Mouse (Mus musculus) forebrain, embryonic 11.5 days (tissue): ENCODE results near the gene Vill. TPM values are rescaled to one million over a fixed set of nuclear protein-coding genes. Genes with fewer than 3 reads are reported as not detected.

Source experiments
- ATAC-seq: fragments of 200-750 bp; cut with Nextera tagmentation; replicated peaks from 2 replicates; pipeline ENCODE4 v1.8.0; 2017; ENCODE audit warnings: moderate TSS enrichment; ENCODE audit not compliant: low FRiP score
- DNase-seq: peaks from one replicate; pipeline ENCODE4 v3.0.0-alpha.2; 2017; ENCODE audit warnings: low spot score
- H3K27ac ChIP-seq: fragments of 300-500 bp; sonication (generic); 2 replicates; pipeline ENCODE4 v1.5.1; 2014; ENCODE audit warnings: low read depth, low read length
- H3K27me3 ChIP-seq: fragments of 300-500 bp; sonication (generic); 2 replicates; pipeline ENCODE4 v1.6.1; 2014; ENCODE audit warnings: mild to moderate bottlenecking, low read length, mixed read lengths; ENCODE audit not compliant: control insufficient read depth, insufficient read depth
- H3K36me3 ChIP-seq: fragments of 300-500 bp; sonication (generic); 2 replicates; pipeline ENCODE4 v1.6.1; 2014; ENCODE audit warnings: mild to moderate bottlenecking, low read length, moderate library complexity, mixed read lengths; ENCODE audit not compliant: control insufficient read depth, insufficient read depth
- H3K4me1 ChIP-seq: fragments of 300-500 bp; sonication (generic); replicated peaks from 2 replicates; pipeline ENCODE4 v1.6.1; 2014; ENCODE audit warnings: low read length, mixed read lengths; ENCODE audit not compliant: control insufficient read depth, insufficient read depth
- H3K4me2 ChIP-seq: fragments of 300-500 bp; sonication (generic); 2 replicates; pipeline ENCODE4 v1.6.1; 2014; ENCODE audit warnings: low read depth, mild to moderate bottlenecking, low read length, moderate library complexity, mixed read lengths; ENCODE audit not compliant: severe bottlenecking
- H3K4me3 ChIP-seq: fragments of 300-500 bp; sonication (generic); 2 replicates; pipeline ENCODE4 v1.5.1; 2014; ENCODE audit warnings: low read depth, low read length
- H3K9ac ChIP-seq: fragments of 300-500 bp; sonication (generic); 2 replicates; pipeline ENCODE4 v1.6.1; 2014; ENCODE audit warnings: low read length
- H3K9me3 ChIP-seq: fragments of 300-500 bp; sonication (generic); 2 replicates; pipeline ENCODE4 v1.6.1; 2016; ENCODE audit warnings: low read length, mixed read lengths; ENCODE audit not compliant: control insufficient read depth
- WGBS: fragments of 180-500 bp; shearing (Covaris S2); extraction: QIAGEN DNeasy Blood & Tissue Kit; methylation state at CpG from one replicate; pipeline ENCODE4 v1.1.7; 2014; 5-methylcytosine and 5-hydroxymethylcytosine counted together
- polyA plus RNA-seq: library from polyadenylated mRNA; unstranded; fragments of >200 nt; fragmentation: Nextera tagmentation; extraction: Ambion mirVana; gene quantifications from 2 replicates; pipeline ENCODE4 v1.2.1, GENCODE M21; 2014

Gene Vill
- polyA plus RNA-seq, 1 experiment from 2014 or later: 8.6 TPM

DNA sequence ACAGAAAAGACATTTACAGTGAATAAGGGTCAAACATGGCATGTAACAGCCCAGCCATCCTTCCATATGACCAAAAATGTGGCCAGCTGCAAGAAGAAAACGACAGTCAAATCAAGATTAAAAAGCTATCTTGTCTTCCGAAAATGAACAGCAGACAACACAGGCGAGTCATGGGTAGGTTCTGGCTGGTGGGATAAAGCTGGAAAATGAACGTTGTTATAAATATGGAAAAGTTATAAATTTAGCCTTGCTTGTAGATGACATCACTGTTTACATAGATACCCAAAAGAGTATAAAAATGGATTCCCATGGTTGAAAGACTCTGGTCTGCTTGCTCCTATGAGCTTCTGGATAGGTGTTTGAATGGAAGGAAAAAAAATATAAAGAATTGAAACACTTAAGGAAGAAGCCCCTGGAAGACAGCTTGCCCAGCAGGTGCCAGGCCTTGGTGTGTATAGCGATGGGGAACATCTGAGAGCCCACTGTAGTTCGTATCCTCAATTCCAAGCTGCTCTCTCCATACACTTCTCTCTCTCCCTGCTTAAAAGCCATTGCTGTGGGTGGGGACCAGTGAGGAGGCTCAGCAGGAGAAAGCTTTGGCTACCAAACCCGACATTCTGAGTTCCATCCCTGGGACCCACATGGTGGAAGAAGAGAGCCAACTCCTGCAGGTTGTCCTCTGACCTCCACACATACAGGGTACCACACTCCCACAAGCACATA is 35.6 kb upstream of the Vill start:
- Histone ChIP-seq H3K4me2 (no peak overlapping the region), H3K9me3 (no peaks in the 10 kb centered on the region), H3K36me3 (no peaks in the 10 kb centered on the region; the same call in 1 of the 2 replicates), H3K4me1 (no peaks in the 10 kb centered on the region), H3K9ac (no peak overlapping the region), H3K27me3 (no peaks in the 10 kb centered on the region), H3K27ac (no peak overlapping the region), H3K4me3 (no peak overlapping the region)
- DNase-seq: no peak
- no peak for ATAC-seq
- 88% methylated on average over 7 of the region's 7 CpGs for WGBS

DNA sequence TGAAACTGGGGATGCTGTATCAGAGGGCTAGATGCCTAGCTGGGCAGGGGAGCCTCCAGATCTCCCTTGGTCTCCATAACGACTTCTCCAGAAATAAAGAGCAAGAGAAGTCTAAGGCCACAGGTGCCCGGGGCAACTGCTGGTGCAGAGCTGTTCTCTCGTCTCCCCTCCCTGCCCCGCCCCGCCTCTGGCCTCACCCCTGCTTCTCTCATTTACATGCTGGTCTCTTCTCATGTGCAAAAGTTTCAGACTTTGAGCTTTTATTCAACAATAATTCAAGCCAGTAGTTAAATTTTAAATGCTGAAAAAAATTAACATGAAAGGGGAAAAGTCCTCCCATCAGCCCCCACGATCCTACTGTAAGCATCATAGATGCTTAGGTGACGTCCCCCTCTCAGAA is 30.8 kb upstream of the Vill start:
- no peak for DNase-seq
- Histone ChIP-seq H3K4me3 (no peak overlapping the region), H3K27ac (no peak overlapping the region), H3K4me1 (no peaks in the 10 kb centered on the region), H3K9me3 (no peaks in the 10 kb centered on the region), H3K4me2 (no peak overlapping the region), H3K9ac (no peak overlapping the region), H3K36me3 (no peaks in the 10 kb centered on the region; the same call in 1 of the 2 replicates), H3K27me3 (no peaks in the 10 kb centered on the region)
- 69% methylated on average over 7 of the region's 7 CpGs for WGBS
- no peak for ATAC-seq

DNA sequence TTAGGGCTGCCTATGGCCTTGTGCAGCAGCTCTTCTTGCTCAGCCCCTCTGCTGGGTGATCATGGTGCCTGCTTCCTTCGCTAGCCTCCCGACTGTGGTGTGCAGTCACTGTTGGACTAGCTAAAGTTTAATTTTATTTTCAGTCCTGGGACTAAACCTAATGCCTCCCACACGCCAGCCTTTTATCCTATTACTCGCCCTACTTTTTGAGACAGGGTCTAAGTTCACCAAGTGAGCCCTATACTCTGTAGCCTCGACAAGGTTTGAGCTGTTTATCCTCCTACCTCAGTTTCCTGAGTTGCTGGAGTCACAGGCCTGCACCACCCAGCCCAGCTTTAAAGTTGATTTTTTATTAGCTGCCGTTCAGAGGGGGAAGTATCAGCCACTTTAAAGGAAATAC is 27.3 kb upstream of the Vill start:
- Histone ChIP-seq H3K36me3 (no peaks in the 10 kb centered on the region), H3K27me3 (no peaks in the 10 kb centered on the region), H3K4me3 (no peak overlapping the region), H3K4me2 (no peak overlapping the region), H3K9ac (no peak overlapping the region), H3K27ac (no peak overlapping the region), H3K9me3 (no peaks in the 10 kb centered on the region), H3K4me1 (no peaks in the 10 kb centered on the region)
- WGBS: 86% methylated on average over 6 of the region's 6 CpGs
- ATAC-seq (no peak), DNase-seq (no peak)

DNA sequence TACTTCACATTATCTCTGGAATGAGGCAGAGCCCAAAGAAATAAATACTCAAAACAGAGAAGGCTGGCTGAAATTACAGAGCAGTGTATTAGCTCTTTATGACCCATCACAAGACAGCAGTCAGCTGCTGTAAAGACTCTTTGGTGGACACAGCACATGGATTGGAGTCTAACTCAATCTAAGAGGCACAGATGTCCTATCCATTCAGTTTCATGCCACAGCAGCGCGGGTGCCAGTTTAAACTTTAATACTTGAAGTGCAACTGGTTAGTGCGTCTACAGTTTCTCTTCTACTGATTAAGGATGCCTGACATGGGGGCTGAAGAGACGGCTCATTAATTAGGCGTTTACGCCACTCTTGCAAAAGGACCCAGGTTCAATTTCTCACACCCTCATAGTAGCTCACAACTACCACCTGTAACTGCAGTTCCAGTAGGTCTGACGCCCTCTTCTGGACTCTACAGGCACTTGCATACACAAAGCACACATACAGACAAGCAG is 26.7 kb upstream of the Vill start:
- Histone ChIP-seq H3K4me3 (no peak overlapping the region), H3K27me3 (no peaks in the 10 kb centered on the region), H3K36me3 (no peaks in the 10 kb centered on the region), H3K4me2 (no peak overlapping the region), H3K27ac (no peak overlapping the region), H3K9ac (no peak overlapping the region), H3K4me1 (no peaks in the 10 kb centered on the region), H3K9me3 (no peaks in the 10 kb centered on the region)
- no peak for ATAC-seq
- 88% methylated on average over 7 of the region's 7 CpGs for whole genome bisulfite sequencing
- no peak for DNase-seq

DNA sequence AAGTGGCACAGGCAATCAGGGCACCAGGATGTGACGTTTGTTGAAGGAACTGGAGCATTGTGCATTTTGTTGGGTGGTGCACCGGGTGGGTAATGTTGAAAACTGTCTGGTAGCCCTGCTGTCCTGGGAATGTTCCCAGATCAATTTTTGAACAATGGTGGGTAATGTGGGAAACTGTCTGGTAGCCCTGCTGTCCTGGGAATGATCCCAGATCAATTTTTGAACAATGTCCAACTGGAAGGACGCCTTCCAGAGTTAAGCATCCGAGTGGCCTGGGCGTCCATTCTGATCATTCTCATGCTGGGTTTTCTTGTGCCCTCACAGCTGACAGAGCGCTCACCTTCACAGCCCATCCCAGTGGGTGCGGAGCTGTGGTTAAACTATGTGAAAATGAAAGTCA is 25.2 kb upstream of the Vill start:
- Histone ChIP-seq H3K36me3 (no peaks in the 10 kb centered on the region), H3K4me3 (no peak overlapping the region), H3K4me2 (no peak overlapping the region), H3K27me3 (no peaks in the 10 kb centered on the region), H3K9me3 (no peaks in the 10 kb centered on the region), H3K27ac (no peak overlapping the region), H3K9ac (no peak overlapping the region), H3K4me1 (peaks cover 5% of the 10 kb centered on the region; the same call in 1 of the 2 replicates)
- ATAC-seq: no peak
- DNase-seq: no peak
- WGBS: 92% methylated on average over 7 of the region's 7 CpGs

DNA sequence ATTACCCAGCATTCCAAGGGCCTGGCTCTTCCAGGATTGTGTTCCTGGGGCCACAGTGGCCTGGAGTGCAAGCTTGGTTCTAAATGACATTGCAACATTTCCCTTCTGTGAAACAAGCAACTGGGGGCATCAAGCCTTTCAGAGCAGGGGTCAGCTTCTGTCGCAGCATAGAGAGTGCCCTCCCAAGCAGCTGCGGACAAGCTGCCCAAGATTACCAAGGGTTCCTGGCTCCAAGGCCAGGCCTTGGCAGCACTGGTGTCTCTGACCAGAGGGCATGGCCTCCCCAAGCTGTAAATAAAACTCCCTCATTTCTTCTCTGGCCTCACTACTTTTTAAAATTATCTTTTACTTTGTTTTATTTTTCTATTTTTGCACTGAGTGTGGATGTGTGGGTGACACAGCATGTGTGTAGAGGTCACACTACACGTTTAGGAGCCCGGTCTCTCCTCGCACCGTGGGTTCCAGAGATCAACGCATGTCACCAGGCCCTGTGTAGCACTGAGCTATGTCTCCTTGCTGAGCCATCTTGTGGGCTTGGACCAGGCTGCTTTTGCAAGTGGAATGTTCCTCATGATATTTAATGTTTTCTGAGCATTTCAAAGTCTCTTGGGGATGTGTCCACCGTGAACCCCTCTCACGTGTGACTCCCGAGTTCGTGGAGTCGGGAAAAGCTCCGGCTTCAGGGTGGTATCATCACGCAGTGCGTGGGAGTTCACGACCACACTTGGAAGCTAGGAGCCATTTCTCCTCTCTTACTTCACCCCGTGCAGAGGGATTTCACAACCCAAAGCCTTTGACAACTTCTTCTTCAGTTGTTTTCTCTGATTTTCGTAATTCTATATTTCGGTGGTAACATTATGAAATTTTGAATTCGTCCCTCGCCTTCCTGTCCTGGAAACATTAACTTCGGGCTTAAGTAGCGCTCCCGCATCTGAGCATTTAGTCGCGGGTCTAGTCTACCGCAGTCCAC is 24.1 kb upstream of the Vill start:
- DNase-seq (no peak), ATAC-seq (no peak)
- peaks cover 16% of the 10 kb centered on the region for H3K4me1 ChIP-seq
- no peak overlapping the region for H3K9ac ChIP-seq
- no peaks in the 10 kb centered on the region for H3K27me3 ChIP-seq
- no peaks in the 10 kb centered on the region for H3K9me3 ChIP-seq
- H3K27ac ChIP-seq: no peak overlapping the region
- no peak overlapping the region for H3K4me3 ChIP-seq
- H3K36me3 ChIP-seq: no peaks in the 10 kb centered on the region
- H3K4me2 ChIP-seq: no peak overlapping the region
- WGBS: 93% methylated on average over 27 of the region's 27 CpGs

DNA sequence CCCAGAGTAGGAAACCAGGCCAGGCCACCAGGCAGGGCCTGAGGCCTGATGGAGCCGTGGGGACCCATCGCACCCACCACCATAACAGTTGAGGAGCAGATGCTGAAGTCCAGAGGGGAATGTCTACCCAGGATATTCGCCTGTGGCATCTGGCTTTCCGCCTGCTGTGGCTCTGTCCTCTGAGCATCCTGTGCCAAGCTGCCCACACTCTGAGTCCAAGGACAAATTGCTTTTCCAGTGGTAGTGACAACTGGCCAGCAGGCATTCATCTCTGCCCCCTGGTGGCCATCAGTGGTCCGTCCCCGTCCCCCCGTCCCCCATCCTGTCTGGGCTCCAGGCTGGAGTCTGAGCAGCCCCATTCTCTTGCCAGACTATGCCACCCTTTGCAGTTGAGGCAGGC is 23.0 kb upstream of the Vill start:
- no peak overlapping the region for H3K9ac ChIP-seq
- H3K4me1 ChIP-seq: peaks cover 20% of the 10 kb centered on the region
- ATAC-seq: no peak
- 55% methylated on average over 7 of the region's 7 CpGs for WGBS
- H3K4me2 ChIP-seq: no peak overlapping the region
- H3K36me3 ChIP-seq: no peaks in the 10 kb centered on the region
- H3K27ac ChIP-seq: no peak overlapping the region
- H3K27me3 ChIP-seq: no peaks in the 10 kb centered on the region
- H3K9me3 ChIP-seq: no peaks in the 10 kb centered on the region
- peak; percentile 79 for DNase-seq
- no peak overlapping the region for H3K4me3 ChIP-seq

DNA sequence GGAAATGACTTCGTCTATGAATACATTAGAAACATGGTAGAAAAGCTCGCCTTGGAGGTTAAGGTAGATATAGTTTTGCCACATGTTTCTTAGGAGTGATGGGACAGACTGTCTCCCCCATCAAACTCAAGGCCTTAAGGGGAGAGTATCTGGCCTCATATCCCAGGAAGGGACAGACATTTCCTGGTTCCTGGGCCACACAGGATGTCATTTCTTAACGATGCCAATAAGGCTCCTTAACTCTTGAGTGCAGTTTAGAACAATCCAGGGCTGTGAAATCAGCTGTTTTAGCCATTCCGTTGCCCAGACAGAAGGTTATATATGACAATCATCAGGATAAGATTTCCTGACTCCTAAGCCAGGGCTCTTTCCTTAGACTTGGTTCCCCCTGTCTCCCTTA is 21.5 kb upstream of the Vill start:
- Histone ChIP-seq H3K4me1 (peaks cover 20% of the 10 kb centered on the region), H3K9me3 (no peaks in the 10 kb centered on the region), H3K27me3 (no peaks in the 10 kb centered on the region), H3K4me2 (no peak overlapping the region), H3K27ac (no peak overlapping the region), H3K36me3 (no peaks in the 10 kb centered on the region), H3K9ac (no peak overlapping the region), H3K4me3 (no peak overlapping the region)
- DNase-seq (no peak), ATAC-seq (no peak)
- 90% methylated on average over 4 of the region's 4 CpGs for WGBS
